Mouse (Mus musculus): ENCODE results near the gene Erp27. TPM values are rescaled to one million over a fixed set of nuclear protein-coding genes. Genes with fewer than 3 reads are reported as not detected.

The Erp27 gene
- polyA plus RNA-seq, 1 experiment from 2014 or later, result 0.34 TPM

- no peak for ATAC-seq (replicated peaks; ENCODE audit: low FRiP score)
- no peaks in the 10 kb centered on the region for H3K9me3 ChIP-seq (ENCODE audit: control insufficient read depth, low read length)
- no peaks in the 10 kb centered on the region for H3K4me1 ChIP-seq (replicated peaks; ENCODE audit: control insufficient read depth, insufficient read depth, low read length)
- WGBS, result 81% methylated on average over 8 of the region's 8 CpGs
- H3K4me2 ChIP-seq, result no peak overlapping the region
- H3K27ac ChIP-seq (ENCODE audit: low read depth, low read length), result no peak overlapping the region
- no peaks in the 10 kb centered on the region for H3K27me3 ChIP-seq (replicated peaks; ENCODE audit: control insufficient read depth, insufficient read depth, low read length)
- DNase-seq (ENCODE audit: low spot score), result no peak
- H3K9ac ChIP-seq (ENCODE audit: low read depth, low read length), result no peak overlapping the region
- no peak overlapping the region for H3K4me3 ChIP-seq (ENCODE audit: low read depth, low read length)
- no peaks in the 10 kb centered on the region for H3K36me3 ChIP-seq (ENCODE audit: control insufficient read depth, insufficient read depth, low read length)
These were observed 32.7 kb upstream of the Erp27 start for GRCm38 (mm10) chr6:136954715-136955114.

DNA sequence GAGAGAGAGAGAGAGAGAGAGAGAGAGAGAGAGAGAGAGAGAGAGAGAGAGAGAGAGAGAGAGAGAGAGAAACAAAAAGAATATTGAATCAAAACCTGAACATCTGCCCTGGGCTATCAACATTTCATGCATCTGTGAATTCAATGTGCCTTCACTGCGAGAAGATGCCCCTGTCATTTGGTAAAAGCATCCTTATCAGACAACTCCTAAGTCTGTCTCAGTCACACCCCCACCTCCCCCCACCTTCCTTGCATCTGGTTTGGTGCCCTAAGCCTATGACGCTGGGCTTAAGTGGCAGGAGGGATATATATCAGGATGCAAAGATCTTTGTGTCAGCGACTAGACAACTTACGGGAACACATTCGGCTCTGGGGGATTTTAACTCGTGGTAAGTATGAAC lies 32.2 kb upstream of the Erp27 start:
- no peak for ATAC-seq (replicated peaks; ENCODE audit: low FRiP score)
- H3K4me2 ChIP-seq, result no peak overlapping the region
- no peaks in the 10 kb centered on the region for H3K36me3 ChIP-seq (ENCODE audit: control insufficient read depth, insufficient read depth, low read length)
- no peak overlapping the region for H3K4me3 ChIP-seq (ENCODE audit: low read depth, low read length)
- no peaks in the 10 kb centered on the region for H3K9me3 ChIP-seq (ENCODE audit: control insufficient read depth, low read length)
- no peak for DNase-seq (ENCODE audit: low spot score)
- H3K4me1 ChIP-seq (replicated peaks; ENCODE audit: control insufficient read depth, insufficient read depth, low read length), result no peaks in the 10 kb centered on the region
- 66% methylated on average over 6 of the region's 6 CpGs for WGBS
- no peak overlapping the region for H3K27ac ChIP-seq (ENCODE audit: low read depth, low read length)
- no peak overlapping the region for H3K9ac ChIP-seq (ENCODE audit: low read depth, low read length)
- H3K27me3 ChIP-seq (replicated peaks; ENCODE audit: control insufficient read depth, insufficient read depth, low read length), result no peaks in the 10 kb centered on the region

- Histone ChIP-seq H3K27me3 (replicated peaks; ENCODE audit: control insufficient read depth, insufficient read depth, low read length) (no peaks in the 10 kb centered on the region), H3K4me3 (ENCODE audit: low read depth, low read length) (no peak overlapping the region), H3K27ac (ENCODE audit: low read depth, low read length) (no peak overlapping the region), H3K9ac (ENCODE audit: low read depth, low read length) (no peak overlapping the region), H3K9me3 (ENCODE audit: control insufficient read depth, low read length) (no peaks in the 10 kb centered on the region), H3K36me3 (ENCODE audit: control insufficient read depth, insufficient read depth, low read length) (no peaks in the 10 kb centered on the region), H3K4me1 (replicated peaks; ENCODE audit: control insufficient read depth, insufficient read depth, low read length) (no peaks in the 10 kb centered on the region), H3K4me2 (no peak overlapping the region)
- DNase-seq (ENCODE audit: low spot score), result no peak
- ATAC-seq (replicated peaks; ENCODE audit: low FRiP score), result no peak
- WGBS, result 87% methylated on average over 9 of the region's 9 CpGs
These were observed 30.9 kb upstream of the Erp27 start for GRCm38 (mm10) chr6:136952930-136953329.

DNA sequence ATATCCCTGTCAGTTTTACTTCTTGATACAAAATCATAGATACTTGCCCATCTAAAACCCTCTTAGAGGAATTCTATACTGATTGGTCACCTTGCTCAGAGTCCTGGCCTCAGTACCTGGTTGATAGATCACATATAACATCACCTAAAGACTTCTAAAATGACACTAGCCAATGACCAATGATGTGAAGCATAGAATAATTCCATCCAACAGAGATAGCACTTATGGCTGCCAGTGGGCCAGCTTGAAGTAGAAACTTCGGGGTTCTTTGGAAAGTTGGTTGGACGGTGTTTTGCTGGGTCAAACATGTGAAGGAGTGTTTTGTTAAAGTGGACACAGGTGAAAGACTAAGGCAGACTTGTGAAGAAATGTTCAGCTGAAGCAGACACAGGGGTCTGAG lies 28.2 kb upstream of the Erp27 start:
- H3K27ac ChIP-seq (ENCODE audit: low read depth, low read length), result no peak overlapping the region
- H3K4me3 ChIP-seq (ENCODE audit: low read depth, low read length), result no peak overlapping the region
- no peak for DNase-seq (ENCODE audit: low spot score)
- H3K9me3 ChIP-seq (ENCODE audit: control insufficient read depth, low read length), result no peaks in the 10 kb centered on the region
- ATAC-seq (replicated peaks; ENCODE audit: low FRiP score), result no peak
- H3K36me3 ChIP-seq (ENCODE audit: control insufficient read depth, insufficient read depth, low read length), result no peaks in the 10 kb centered on the region
- H3K4me2 ChIP-seq, result no peak overlapping the region
- no peaks in the 10 kb centered on the region for H3K27me3 ChIP-seq (replicated peaks; ENCODE audit: control insufficient read depth, insufficient read depth, low read length)
- H3K9ac ChIP-seq (ENCODE audit: low read depth, low read length), result no peak overlapping the region
- peaks cover 4% of the 10 kb centered on the region; the same call in 1 of the 2 replicates for H3K4me1 ChIP-seq (replicated peaks; ENCODE audit: control insufficient read depth, insufficient read depth, low read length)
- WGBS, result 91% methylated on average over 2 of the region's 2 CpGs

GRCm38 (mm10) chr6:136947716-136948115 lies 25.7 kb upstream of the Erp27 start:
- Histone ChIP-seq H3K4me2 (no peak overlapping the region), H3K36me3 (ENCODE audit: control insufficient read depth, insufficient read depth, low read length) (no peaks in the 10 kb centered on the region), H3K27ac (ENCODE audit: low read depth, low read length) (no peak overlapping the region), H3K9me3 (ENCODE audit: control insufficient read depth, low read length) (no peaks in the 10 kb centered on the region), H3K4me3 (ENCODE audit: low read depth, low read length) (no peak overlapping the region), H3K27me3 (replicated peaks; ENCODE audit: control insufficient read depth, insufficient read depth, low read length) (no peaks in the 10 kb centered on the region), H3K4me1 (replicated peaks; ENCODE audit: control insufficient read depth, insufficient read depth, low read length) (peaks cover 4% of the 10 kb centered on the region), H3K9ac (ENCODE audit: low read depth, low read length) (no peak overlapping the region)
- DNase-seq (ENCODE audit: low spot score), result no peak
- WGBS, result 76% methylated on average over 4 of the region's 4 CpGs
- no peak for ATAC-seq (replicated peaks; ENCODE audit: low FRiP score)

GRCm38 (mm10) chr6:136946943-136947342 lies 25.0 kb upstream of the Erp27 start:
- Histone ChIP-seq H3K4me2 (no peak overlapping the region), H3K27me3 (replicated peaks; ENCODE audit: control insufficient read depth, insufficient read depth, low read length) (no peaks in the 10 kb centered on the region), H3K9ac (ENCODE audit: low read depth, low read length) (no peak overlapping the region), H3K4me3 (ENCODE audit: low read depth, low read length) (no peak overlapping the region), H3K9me3 (ENCODE audit: control insufficient read depth, low read length) (no peaks in the 10 kb centered on the region), H3K27ac (ENCODE audit: low read depth, low read length) (no peak overlapping the region), H3K36me3 (ENCODE audit: control insufficient read depth, insufficient read depth, low read length) (no peaks in the 10 kb centered on the region), H3K4me1 (replicated peaks; ENCODE audit: control insufficient read depth, insufficient read depth, low read length) (peaks cover 4% of the 10 kb centered on the region)
- 60% methylated on average over 9 of the region's 9 CpGs for WGBS
- ATAC-seq (replicated peaks; ENCODE audit: low FRiP score) (no peak), DNase-seq (ENCODE audit: low spot score) (no peak)

- Histone ChIP-seq H3K9ac (ENCODE audit: low read depth, low read length) (no peak overlapping the region), H3K4me3 (ENCODE audit: low read depth, low read length) (no peak overlapping the region), H3K27ac (ENCODE audit: low read depth, low read length) (no peak overlapping the region), H3K4me2 (no peak overlapping the region), H3K4me1 (replicated peaks; ENCODE audit: control insufficient read depth, insufficient read depth, low read length) (peaks cover 10% of the 10 kb centered on the region), H3K9me3 (ENCODE audit: control insufficient read depth, low read length) (no peaks in the 10 kb centered on the region), H3K36me3 (ENCODE audit: control insufficient read depth, insufficient read depth, low read length) (no peaks in the 10 kb centered on the region), H3K27me3 (replicated peaks; ENCODE audit: control insufficient read depth, insufficient read depth, low read length) (no peaks in the 10 kb centered on the region)
- 60% methylated on average over 5 of the region's 5 CpGs for WGBS
- DNase-seq (ENCODE audit: low spot score) (no peak), ATAC-seq (replicated peaks; ENCODE audit: low FRiP score) (no peak)
These were observed 24.3 kb upstream of the Erp27 start for GRCm38 (mm10) chr6:136946241-136946640.

DNA sequence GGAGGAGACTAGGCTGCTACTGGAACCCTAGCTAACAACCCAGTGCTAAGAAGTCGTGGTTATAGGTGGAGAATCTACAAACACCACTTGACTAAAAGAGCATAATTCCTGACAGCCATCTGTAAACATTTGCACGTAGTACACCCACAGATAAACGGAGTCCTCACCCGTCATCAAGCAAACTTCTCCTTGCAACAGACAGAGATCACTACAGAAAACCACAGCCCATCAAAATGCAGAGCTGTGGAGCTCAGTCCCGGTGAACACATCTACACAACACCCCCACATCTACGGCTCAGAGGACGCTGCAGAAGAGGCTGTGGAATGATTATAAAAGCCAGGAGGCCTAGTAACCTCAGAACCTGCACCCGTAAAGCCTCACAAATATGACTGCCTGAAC lies 22.5 kb upstream of the Erp27 start:
- H3K36me3 ChIP-seq (ENCODE audit: control insufficient read depth, insufficient read depth, low read length), result no peaks in the 10 kb centered on the region
- H3K9ac ChIP-seq (ENCODE audit: low read depth, low read length), result no peak overlapping the region
- DNase-seq (ENCODE audit: low spot score) (no peak), ATAC-seq (replicated peaks; ENCODE audit: low FRiP score) (no peak)
- H3K4me3 ChIP-seq (ENCODE audit: low read depth, low read length), result no peak overlapping the region
- H3K9me3 ChIP-seq (ENCODE audit: control insufficient read depth, low read length), result no peaks in the 10 kb centered on the region
- H3K27me3 ChIP-seq (replicated peaks; ENCODE audit: control insufficient read depth, insufficient read depth, low read length), result no peaks in the 10 kb centered on the region
- no peak overlapping the region for H3K4me2 ChIP-seq
- H3K4me1 ChIP-seq (replicated peaks; ENCODE audit: control insufficient read depth, insufficient read depth, low read length), result peaks cover 24% of the 10 kb centered on the region
- no peak overlapping the region for H3K27ac ChIP-seq (ENCODE audit: low read depth, low read length)
- WGBS, result 58% methylated on average over 8 of the region's 8 CpGs

DNA sequence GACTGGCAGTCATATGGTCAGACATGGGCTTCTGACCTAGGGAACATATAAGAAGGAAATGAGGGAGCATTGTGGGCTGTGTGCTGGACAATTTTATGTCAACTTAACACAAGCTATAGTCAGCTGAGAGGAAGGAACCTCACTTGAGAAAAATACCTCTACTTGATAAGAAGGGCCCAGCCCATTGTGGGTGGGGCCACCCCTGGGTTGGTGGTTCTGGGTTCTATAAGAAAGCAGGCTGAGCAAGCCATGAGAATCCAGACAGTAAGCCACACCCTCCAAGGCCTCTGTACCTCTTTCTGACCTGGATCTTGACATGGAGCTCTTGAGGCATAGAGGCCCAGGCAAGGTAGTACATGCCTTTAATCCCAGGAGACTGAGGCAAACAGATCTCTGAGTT lies 21.4 kb upstream of the Erp27 start:
- ATAC-seq (replicated peaks; ENCODE audit: low FRiP score) (peak; percentile 47), DNase-seq (ENCODE audit: low spot score) (no peak)
- Histone ChIP-seq H3K27ac (ENCODE audit: low read depth, low read length) (no peak overlapping the region), H3K4me2 (no peak overlapping the region), H3K4me1 (replicated peaks; ENCODE audit: control insufficient read depth, insufficient read depth, low read length) (peaks cover 26% of the 10 kb centered on the region), H3K27me3 (replicated peaks; ENCODE audit: control insufficient read depth, insufficient read depth, low read length) (no peaks in the 10 kb centered on the region), H3K4me3 (ENCODE audit: low read depth, low read length) (no peak overlapping the region), H3K9ac (ENCODE audit: low read depth, low read length) (no peak overlapping the region), H3K36me3 (ENCODE audit: control insufficient read depth, insufficient read depth, low read length) (no peaks in the 10 kb centered on the region), H3K9me3 (ENCODE audit: control insufficient read depth, low read length) (no peaks in the 10 kb centered on the region)
